Mouse (Mus musculus) adrenal gland, adult 8-10 months (tissue): Measurements from ENCODE around the gene Dgkb. TPM values are rescaled to one million over a fixed set of nuclear protein-coding genes. Genes with fewer than 3 reads are reported as not detected.

Experiments used
- DNase-seq: peaks from one replicate; pipeline ENCODE4 v3.0.0; 2022
- total RNA-seq, 4 experiments: library from RNA; stranded (reverse); gene quantifications; 2 replicates each; pipeline ENCODE4 v1.2.4; 2022

The Dgkb gene
- total RNA-seq, 4 experiments from 2014 or later: 6.5 to 12.6 (median 9.2) TPM

DNA sequence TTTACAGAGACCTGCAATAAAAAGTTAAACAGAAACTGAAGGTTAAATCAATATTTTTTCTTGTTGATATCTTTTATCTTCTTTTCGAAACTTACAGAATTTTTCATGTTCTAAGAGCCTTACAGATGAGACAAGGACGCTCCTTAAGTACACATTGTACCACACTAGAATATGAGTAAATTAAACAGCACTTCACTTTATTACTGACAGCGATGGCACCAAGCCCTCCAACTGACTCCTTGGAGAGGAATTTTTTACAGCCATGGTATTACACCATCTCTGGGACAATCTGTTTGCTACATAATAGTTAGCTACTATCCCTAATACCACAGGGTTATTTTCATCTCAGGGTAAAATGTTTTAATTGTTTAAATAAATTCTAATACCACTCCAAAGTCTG, 556.6 kb downstream of the Dgkb start:
- DNase-seq: no peak

DNA sequence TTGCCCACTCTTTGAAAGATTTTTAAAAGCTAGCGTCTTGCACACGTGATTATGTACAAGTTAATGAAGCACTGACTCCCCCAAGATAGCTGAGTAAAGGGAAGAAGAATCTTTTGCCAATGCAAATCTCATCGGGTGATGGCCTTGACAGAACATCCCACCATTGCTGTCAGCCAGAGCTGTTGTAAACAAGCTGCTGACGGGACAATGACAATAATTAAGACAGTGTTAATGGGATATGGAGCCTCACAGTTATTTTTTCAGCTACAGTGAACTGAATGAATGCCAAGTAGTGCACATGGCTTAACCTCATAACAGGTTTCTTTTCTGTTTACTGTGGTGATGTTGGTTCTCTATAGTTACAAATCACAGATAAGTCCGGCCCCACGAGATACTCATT, 568.4 kb downstream of the Dgkb start:
- DNase-seq: no peak

DNA sequence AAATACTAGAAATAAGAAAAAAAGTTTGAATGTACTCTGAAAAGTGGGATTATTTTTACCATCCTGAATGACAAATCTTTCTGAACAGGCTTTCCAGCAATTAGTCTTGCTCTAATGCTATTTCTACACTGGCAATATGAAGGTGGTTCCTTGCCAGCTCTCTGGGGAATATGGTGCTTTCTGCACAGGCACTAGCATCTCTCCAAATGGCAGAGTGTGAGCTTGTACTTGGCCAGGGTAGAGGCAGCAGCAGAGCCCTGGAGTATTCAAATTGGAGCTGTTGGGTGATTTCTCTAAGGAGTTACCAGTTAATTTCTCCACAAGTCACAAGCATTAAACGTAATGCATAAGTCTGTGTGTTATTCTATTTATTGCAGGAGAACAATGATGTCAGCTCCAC, 569.5 kb downstream of the Dgkb start:
- DNase-seq: no peak

DNA sequence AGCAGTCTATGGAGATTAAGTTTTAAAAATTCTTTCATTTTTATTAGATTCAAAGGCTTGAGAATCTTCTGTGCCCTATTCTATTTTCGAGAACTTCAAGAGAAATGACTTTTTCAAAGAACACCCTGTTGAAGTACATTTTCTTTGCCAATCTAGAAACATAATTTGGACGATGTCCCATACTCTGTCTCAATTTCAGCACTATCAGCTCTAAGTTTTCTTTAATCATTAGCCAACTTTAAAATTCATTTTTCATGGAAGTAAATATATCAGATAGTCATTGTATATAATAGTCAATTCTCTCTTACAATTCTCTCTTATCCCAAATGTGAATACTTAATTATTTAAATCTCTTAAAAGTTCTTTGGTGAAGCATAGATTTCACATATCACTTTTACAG, 570.1 kb downstream of the Dgkb start:
- no peak for DNase-seq

DNA sequence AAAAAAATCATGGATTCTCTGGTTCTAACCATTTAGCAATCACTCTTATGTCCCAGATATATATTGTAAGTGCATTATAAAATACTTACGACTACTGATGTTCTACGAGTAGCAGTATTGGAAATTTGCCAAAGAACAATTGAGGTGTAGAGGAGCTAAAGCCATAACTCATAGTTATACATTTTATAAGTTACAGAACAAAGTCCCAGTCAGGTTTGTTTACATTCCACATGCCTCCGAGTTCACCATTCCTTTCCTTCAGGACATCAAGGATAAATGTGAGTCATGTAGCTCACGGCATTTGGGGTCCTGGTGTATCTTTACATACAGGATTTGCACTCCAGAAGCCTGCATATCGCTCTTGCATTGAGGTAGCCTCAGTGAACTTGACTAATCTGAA, 570.7 kb downstream of the Dgkb start:
- no peak for DNase-seq

DNA sequence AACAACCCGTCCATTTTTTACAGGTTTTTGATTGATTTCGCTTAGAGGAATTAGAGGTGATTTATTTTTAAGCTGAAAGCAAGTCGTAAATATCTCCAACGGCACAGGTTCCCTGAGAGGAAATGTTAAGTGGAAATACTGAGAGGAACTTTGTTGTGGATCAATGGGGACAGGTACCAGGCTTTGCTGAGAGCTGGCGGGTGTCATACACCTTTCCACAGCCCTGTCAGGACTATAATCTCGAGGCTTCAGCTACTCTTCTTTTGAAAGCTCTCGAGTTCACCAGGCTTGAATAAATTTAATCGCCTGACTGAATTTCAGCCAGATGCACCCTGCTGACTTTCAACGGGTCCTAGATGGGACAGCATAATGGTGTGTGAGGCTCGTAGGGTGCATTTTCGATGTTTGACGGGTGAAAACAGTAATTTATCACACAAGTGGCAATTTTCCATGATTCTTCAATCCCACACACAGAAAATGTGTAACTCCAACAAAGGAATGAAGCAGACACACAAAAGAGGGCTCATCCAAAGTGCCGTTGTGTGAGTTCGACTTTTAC, 580.3 kb downstream of the Dgkb start:
- DNase-seq: no peak

DNA sequence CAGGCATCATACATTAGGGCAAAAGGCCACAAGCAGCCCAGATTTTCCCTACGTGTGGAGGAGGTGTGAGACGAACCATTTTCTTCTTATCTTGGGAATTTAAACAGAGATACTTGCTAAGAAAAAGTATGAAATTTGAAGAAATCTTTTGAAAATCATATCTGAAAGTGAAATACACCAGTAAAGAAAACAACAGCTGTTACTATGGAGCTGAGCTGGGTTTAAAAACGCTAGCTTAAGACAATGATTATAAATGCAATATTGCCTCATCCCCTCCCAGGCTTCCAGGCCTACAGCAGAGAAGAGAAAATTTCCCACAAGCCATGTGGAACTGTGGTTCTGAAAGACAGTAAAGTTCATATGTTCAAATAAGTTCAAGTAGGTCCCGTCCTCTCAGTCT, 582.6 kb downstream of the Dgkb start:
- DNase-seq: no peak

DNA sequence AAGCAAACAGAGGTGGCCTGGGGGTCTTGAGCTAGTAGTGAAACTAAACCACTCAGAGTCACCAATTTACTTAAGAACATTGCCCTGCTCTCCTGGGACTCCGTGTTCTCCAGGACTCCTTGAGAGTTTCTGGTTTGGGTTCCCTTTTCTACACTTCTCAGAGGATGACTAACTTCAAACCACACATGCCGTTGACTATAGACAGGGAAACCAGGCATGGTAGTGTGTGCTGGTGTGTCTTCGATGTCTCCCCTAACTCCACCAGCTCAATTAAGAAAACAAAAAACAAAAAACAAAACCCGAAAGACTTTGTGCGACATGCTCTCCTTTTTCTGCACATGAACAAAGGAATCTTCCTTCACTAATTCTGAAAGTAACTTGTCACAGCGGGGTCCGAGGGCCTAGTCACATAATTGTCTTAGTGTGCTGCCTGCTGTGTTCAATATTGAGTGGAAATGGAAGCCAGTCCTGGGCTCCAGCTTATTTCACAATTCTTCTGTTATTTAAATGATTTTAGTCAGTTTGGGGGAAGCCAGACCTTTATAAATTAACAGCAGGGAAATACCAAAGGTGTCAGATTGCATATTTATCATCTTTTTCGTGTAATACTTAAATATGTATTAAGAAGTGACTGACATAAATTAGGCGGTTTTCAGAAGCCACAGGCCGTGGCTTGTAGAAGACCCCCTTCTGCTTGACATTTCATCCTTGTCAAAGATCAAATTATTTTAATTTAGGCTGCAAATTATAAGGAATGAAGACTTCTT, 618.0 kb downstream of the Dgkb start:
- no peak for DNase-seq

DNA sequence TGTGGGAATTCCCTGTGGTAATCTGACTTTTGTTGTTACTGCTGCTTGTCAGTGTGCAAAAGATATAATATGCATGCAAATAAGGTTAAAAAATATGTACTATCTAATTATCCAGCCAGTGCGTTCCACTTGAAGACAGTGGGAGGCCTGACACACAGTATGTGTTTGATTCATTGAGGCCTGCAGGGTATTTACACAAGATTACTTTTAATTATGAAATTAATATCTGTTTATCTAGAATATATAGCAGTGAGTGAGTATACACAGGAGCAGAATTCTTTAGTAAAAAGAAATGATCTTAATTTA, 618.6 kb downstream of the Dgkb start:
- no peak for DNase-seq

DNA sequence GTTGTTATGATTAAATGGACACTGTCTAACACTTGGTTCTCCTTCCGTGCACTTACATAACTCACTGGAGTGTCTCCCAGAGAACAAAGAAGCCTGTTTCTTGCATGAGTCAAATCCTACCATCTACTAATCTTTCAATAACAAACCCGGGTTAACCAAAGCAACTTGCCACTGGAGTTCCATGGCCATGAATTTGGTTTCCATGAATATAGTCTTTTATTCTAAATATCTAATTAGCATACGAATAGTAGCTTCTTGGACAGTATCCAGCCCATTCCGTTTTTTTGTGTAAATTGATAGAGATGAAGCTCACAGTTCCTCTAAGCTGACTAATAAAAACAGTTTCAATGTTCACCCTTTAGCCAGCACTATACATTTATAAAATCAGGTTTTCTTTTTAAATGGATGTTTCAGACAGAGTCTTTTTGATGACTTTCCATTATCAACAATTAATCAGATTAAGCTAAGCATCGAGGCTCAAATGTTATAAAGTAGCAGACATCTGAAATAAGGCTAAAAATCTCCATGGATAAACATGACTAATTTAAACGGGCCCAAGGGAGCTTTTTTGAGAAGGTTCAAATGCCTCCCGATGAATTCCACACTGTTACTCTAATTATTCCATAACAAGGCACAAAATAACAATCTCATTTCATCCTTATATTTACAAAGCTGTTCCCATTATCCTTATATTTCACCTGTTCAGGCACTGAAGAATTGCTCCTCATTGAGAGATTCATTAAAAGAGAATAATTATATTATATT, 633.0 kb downstream of the Dgkb start:
- DNase-seq: no peak

DNA sequence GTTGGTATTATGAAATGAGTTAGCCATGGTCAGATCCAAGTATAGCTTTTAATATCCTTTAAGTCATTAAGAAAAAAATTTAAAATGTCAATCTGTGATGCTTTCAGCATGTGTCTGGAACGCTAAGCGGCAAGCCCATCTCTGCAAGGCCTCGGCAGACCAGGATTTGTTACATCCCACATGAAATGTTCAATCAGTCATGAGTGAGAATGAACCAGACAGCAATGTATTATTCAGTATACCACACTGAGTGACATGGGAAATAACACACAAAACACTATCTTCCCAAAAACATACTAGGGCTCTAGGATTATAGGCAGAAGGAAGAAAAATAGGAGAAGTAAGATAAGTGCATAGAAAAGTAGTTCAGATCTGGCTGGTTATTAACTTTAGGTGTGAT, 634.2 kb downstream of the Dgkb start:
- no peak for DNase-seq

DNA sequence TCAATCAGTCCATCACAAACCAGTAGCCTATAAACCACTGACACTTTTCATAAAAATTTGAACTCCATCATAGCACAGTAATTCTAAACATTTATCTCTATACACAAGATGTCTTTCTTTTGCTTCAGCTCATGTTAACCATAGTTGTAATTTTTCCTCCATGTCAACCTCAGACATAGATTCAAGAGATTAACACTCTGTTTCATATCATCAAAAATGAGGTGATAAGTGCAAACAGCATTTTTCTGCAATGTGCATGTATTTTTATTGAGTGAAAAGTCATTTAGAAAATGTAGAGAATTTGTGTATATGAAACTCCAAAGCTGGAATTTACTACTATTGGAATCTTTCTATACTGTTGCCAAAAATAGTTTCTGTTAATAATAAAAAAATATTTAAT, 650.7 kb downstream of the Dgkb start:
- no peak for DNase-seq

DNA sequence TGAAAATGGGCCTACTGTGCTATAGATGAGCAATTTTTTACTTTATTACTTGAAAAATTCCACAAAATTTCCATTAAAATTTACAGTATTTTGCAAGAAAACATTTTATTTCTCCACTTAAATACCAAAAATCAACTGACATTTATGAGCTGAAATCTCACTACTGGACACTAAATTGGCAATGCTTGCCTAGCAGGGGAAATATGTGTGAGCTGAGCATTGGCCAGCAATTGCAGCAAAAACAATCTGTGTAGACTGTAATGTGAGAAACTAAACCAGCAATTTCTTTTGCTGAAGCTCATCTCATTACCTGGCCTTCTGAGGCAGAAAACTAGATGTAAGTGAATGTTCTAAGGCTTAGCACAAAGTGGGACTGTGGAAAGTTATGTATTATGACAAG, 651.1 kb downstream of the Dgkb start:
- no peak for DNase-seq

DNA sequence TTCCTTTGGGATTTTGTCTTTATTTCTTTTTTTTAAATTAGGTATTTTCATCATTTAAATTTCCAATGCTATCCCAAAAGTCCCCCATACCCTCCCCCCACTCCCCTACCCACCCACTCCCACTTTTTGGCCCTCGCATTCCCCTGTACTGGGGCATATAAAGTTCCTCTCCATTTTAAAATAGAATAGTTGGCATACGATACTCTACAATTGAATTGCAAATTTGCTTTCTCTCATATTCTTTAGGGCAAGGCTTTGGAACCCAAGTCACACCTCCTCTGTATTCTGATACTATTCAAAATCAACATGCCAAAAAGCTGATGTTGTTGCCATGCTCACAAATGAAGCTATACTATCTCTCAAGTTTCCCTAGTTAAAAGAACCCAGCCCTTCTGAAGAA, 679.7 kb downstream of the Dgkb start:
- DNase-seq: no peak

DNA sequence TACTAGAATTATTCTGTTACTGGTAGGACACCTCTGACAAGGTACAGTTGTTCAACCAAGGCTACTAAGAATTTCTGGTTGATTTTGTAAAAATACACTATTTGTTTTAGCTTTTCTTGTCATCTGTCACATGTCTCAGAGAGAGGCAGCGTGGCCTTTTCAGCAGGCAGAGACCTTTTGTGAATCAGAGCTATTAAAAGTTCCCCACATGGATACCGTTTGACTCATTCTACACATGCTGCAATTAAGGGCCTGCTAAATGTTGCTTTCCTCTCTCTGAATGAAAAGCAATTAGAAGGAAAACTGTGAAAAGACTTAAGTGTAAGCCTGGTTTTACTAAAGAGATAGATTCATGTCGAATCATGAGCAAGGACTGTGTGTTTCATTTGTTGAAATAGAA, 683.4 kb downstream of the Dgkb start:
- no peak for DNase-seq

DNA sequence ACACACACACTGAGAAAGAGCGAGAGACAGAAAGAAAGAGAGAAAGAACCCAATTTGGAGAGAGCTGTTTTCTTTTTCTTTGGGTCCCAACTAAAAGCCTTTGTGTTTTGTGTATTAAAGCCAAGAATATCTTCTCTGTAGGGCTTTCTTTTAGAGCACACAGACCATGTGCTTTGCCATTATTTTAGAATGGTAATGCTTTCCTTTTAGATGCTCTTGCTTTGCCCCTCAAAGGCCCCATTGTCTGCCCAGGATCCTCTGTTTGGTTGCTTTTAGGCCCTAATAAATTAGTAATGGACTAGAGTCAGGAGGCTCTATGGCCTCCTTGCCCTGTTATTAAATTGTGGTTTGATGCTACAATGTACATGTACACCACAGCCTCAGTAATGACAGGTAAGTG, 690.7 kb downstream of the Dgkb start:
- DNase-seq: no peak

DNA sequence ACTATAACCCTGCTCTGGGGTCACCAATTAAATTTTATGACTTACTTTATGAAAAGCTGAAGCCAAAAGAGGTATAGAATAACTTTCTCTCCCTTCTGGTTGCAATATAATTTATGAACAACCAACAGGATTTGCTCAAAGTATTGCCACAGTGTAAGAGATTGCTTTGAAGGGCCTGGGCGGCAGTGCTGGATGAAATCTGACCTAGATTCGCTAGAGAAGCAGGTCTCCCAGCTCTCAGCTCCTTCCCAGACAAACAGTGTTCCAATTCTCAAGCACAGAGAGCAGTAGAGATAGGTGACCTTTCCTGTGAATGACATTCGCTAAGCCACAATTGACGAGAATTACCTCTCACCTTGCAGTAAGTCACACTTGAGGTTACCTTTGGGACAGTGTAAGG, 727.9 kb downstream of the Dgkb start:
- no peak for DNase-seq

DNA sequence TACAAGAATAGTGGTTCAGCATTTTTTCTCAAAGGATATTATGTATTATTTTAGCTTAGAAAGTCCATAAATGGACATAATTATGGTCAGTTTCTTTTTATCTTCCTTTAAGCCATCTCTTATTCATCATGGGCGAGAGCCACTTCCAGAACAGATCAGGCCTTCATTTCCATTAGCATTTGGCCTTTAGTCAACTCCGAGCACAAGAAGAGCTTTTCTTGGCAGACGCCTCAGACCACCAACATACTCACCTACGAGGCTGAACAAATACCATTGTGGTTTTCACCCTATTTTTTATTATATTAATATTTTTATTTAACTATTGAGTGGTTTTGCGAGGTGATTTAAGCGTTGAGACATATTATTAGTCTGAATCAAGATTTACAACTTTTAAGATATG, 759.6 kb downstream of the Dgkb start:
- DNase-seq: no peak

DNA sequence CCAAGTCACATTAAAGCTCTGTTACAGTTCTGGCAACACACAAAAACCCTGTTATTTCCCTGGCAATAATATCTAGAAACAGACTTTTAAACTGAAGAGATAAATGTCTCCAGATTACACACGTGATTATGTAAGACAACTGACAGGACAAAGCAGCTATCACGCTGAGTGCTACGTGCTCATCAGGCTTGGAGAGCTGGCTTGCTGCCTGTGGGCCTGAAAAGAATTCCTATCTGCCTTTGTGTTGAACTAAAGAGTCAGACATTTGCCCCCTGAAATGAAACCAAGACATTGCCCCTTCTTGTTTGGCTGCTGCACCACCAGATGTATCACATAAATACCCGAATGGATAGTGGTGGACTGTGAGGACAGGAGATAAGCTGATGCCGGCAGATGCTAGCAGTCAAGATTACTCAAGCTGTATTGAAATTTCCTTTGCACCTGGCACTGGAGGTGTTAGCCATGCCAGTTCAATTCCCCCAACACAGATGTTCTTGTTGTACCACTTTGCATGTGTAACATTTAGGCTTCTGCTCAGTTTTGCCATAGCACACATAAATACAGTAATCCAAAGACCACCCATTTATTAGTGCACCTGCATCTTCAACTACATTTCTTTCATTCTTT, 761.8 kb downstream of the Dgkb start:
- DNase-seq: no peak

DNA sequence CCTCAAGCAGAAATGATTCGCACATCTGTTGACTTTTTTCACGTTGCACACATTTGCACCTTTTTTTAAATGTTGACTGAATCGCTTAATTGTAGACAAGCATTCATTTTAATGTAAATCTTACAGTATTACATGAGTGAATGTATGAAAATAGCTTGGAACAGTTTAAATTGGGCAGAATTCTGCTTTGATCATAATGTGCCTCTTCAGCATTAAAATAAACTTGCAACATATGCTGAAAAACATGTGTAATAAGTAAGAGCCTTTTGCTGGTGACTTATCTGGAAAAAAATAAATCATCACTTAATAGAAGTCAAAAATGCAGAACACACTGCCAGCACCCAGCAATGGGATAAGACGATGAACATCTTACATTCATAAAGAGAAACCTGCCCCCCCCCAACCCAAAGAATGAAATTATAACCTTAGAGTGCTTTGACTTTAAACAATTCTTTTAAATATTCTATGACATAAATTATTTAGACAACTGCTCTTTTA, 768.9 kb downstream of the Dgkb start:
- no peak for DNase-seq

DNA sequence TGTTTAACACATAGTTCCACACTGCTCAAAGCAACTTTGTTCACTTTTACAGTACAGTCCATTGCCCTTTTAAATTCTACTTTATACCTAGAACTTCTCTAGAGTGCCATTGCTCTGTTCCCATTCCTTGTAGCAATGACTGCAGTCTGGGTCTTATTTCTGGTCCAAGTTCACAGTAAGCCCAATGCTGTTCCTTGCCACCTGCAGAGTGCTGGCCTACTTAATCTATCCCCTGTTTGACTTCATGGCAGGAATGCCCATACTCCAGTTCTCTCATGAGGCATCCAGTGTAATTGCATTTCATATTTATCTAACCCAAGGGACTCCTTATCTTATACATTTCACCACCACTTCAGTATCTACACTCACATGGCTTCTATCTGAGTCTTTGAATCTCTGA, 772.4 kb downstream of the Dgkb start:
- DNase-seq: no peak

DNA sequence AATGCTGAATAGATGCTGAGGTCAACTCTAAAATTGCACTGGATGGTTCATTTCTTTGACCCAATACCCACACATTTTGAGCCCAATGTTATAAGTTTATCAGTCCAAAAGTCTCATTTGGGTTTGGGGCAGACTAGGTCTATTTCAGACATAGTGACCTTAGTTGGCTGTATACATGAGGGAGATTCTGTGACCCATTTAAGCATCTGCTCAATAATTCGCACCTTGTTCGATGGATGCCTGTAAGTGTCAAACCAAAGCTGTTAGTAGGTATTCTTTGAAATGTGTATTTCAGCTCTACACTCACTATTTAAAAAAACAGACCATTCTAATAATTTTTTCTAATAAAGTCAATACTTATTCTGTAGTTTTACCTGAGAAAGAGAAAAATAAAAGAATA, 776.1 kb downstream of the Dgkb start:
- DNase-seq: no peak

DNA sequence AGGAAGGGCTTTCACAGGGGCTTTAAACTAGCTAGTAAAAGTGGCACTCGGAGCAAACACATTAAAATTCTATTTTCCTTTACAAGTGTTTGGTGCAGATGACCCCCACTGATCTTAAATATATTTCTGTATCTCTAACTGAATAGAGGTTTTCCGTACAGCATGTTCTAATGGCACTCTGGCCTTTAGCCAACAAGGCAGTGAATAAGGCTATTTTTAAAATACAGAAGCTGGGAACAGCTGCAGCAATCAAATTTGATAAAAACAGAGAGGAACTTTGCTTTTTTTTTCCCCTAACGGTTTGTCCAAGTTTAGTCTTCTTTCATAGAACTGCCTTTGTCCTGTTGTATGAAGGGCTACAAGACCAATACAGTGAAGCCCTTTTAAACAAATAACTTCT, 776.5 kb downstream of the Dgkb start:
- DNase-seq: no peak
